Mouse (Mus musculus) kidney, postnatal 25 days (tissue): ENCODE measurements around the gene Gsdma3.
"Not testable (repeated sequence)": the region's sequence is repeated elsewhere in the genome, so short reads cannot be mapped to it uniquely, and the experiment has no call there.

ENCODE experiments used
- DNase-seq, 2 experiments: peaks; one replicate each; pipeline ENCODE4 v3.0.0; 2021; ENCODE audit warnings: mixed read lengths in 2 of 2

Gene Gsdma3

GRCm38 (mm10) chr11:98671857-98672256, 45.7 kb downstream of the Gsdma3 start:
- DNase-seq = no peak

GRCm38 (mm10) chr11:98672482-98672881, 46.3 kb downstream of the Gsdma3 start:
- no peak for DNase-seq

- peak; percentile 61 to 69 for DNase-seq
These were observed 47.0 kb downstream of the Gsdma3 start for GRCm38 (mm10) chr11:98673136-98673535.

- DNase-seq = no peak
These were observed 49.7 kb downstream of the Gsdma3 start for GRCm38 (mm10) chr11:98675829-98676363.

GRCm38 (mm10) chr11:98680023-98680422, 53.9 kb downstream of the Gsdma3 start:
- no peak for DNase-seq

- not testable (repeated sequence) for DNase-seq
These were observed 54.4 kb downstream of the Gsdma3 start for GRCm38 (mm10) chr11:98680595-98680994.

- DNase-seq = no peak
These were observed 55.0 kb downstream of the Gsdma3 start for GRCm38 (mm10) chr11:98681186-98681585.

GRCm38 (mm10) chr11:98681786-98682745, 55.9 kb downstream of the Gsdma3 start, which contains the start of gene Psmd3:
Gene Psmd3, plus strand, starts transcription at chr11:98682554.
- peak; percentile 96 to 97 for DNase-seq

- no peak for DNase-seq
These were observed 56.7 kb downstream of the Gsdma3 start for GRCm38 (mm10) chr11:98682811-98683210.

- DNase-seq = no peak
These were observed 59.5 kb downstream of the Gsdma3 start for GRCm38 (mm10) chr11:98685642-98686041.

GRCm38 (mm10) chr11:98686976-98687375, 60.8 kb downstream of the Gsdma3 start:
- peak; percentile 77 to 90 for DNase-seq
